Mouse (Mus musculus): ENCODE measurements around the gene Kdsr. TPM values are rescaled to one million over a fixed set of nuclear protein-coding genes. Genes with fewer than 3 reads are reported as not detected.

The Kdsr gene
- total and polyA plus RNA-seq, 3 experiments, result 15.1 to 20.3 TPM; not detected in 1

DNA sequence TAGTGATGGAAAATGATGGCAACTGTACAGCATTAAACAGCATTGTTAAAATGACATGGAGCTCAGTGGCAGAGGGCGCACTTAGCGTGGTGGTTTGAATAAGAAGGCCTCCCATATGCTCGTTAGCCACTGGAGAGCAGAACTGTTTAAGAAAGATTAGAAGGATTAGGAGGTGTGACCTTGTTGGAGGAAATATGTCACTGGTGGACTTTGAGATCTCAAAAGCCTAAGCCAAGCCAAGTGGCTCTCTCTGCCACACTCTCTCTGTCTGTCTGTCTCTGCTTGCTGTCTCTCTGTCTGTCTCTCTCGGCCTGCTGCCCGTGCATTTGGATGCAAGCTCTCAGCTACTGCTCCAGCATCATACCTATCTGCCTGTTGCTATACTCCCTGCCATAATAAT lies 63.1 kb downstream of the Kdsr start:
- Histone ChIP-seq H3K79me2 (ENCODE audit: control insufficient read depth, insufficient read depth, low read length, poor library complexity) (peaks cover 59% of the 10 kb centered on the region), H3K27ac (ENCODE audit: control insufficient read depth, low read depth, low read length) (no peak overlapping the region), H3K4me1 (ENCODE audit: control insufficient read depth in 1 of 2, insufficient read depth in 2 of 2, low read length in 2 of 2) (peaks cover 8 to 9% of the 10 kb centered on the region in 2 experiments; a peak in 3 of 4 replicates), H3K36me3 (ENCODE audit: control insufficient read depth in 1 of 2, insufficient read depth in 2 of 2, low read length in 2 of 2) (peaks cover 2 to 13% of the 10 kb centered on the region in 2 experiments; a peak in 2 of 4 replicates), H3K4me3 (ENCODE audit: control insufficient read depth in 1 of 2, insufficient read depth in 1 of 2, low read depth in 2 of 2, low read length in 2 of 2) (no peak overlapping the region), H3K9ac (ENCODE audit: control insufficient read depth, low read depth, low read length, poor library complexity, severe bottlenecking) (no peak overlapping the region), H3K9me3 (replicated peaks; ENCODE audit: insufficient read depth, low read length) (no peaks in the 10 kb centered on the region), H3K27me3 (ENCODE audit: control insufficient read depth in 1 of 2, insufficient read depth in 2 of 2, low read length in 2 of 2) (no peaks in the 10 kb centered on the region)
- TF ChIP-seq RCOR1 (IDR thresholded peaks at IDR 0.05; ENCODE audit: low read depth, low read length) (no peak), CTCF (IDR thresholded peaks at IDR 0.05 in 2 of 3, conservative IDR thresholded peaks at IDR 0.05 in 1 of 3; ENCODE audit: control insufficient read depth in 1 of 3, insufficient read depth in 1 of 3, low read depth in 2 of 3, low read length in 3 of 3, poor library complexity in 1 of 3, severe bottlenecking in 1 of 3) (no peak), NRF1 (IDR thresholded peaks at IDR 0.05; ENCODE audit: insufficient read depth, low read depth, low read length, poor library complexity, severe bottlenecking) (no peak)
- DNase-seq (ENCODE audit: low read depth, low spot score), result no peak

DNA sequence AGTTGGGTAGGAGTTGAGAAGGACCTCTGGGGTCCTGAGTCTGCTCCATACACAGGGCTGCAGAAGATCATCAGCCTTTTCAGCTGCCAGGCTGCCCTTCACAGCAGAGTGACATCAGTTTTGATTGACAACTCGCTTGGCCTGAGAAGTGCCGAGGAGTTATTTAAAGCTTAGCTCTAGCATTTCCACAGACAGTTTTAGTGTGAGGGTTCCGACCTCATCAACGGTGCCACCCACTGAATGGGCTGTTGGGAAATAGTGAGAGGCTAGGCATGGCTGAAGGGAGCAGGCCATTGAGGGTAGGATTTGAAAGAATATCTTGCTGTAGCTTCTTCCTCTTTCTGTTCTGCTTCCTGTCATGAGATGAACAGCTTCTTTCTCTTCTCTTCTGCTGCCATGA lies 63.9 kb downstream of the Kdsr start:
- Histone ChIP-seq H3K9ac (ENCODE audit: control insufficient read depth, low read depth, low read length, poor library complexity, severe bottlenecking) (no peak overlapping the region), H3K4me1 (ENCODE audit: control insufficient read depth in 1 of 2, insufficient read depth in 2 of 2, low read length in 2 of 2) (peaks cover 8 to 9% of the 10 kb centered on the region in 2 experiments; a peak in 3 of 4 replicates), H3K4me3 (ENCODE audit: control insufficient read depth in 1 of 2, insufficient read depth in 1 of 2, low read depth in 2 of 2, low read length in 2 of 2) (no peak overlapping the region), H3K27ac (ENCODE audit: control insufficient read depth, low read depth, low read length) (no peak overlapping the region), H3K36me3 (ENCODE audit: control insufficient read depth in 1 of 2, insufficient read depth in 2 of 2, low read length in 2 of 2) (peaks cover 2 to 13% of the 10 kb centered on the region in 2 experiments; a peak in 2 of 4 replicates), H3K27me3 (ENCODE audit: control insufficient read depth in 1 of 2, insufficient read depth in 2 of 2, low read length in 2 of 2) (no peaks in the 10 kb centered on the region), H3K79me2 (ENCODE audit: control insufficient read depth, insufficient read depth, low read length, poor library complexity) (peaks cover 57% of the 10 kb centered on the region), H3K9me3 (replicated peaks; ENCODE audit: insufficient read depth, low read length) (no peaks in the 10 kb centered on the region)
- no peak for TF ChIP-seq UBTF (IDR thresholded peaks at IDR 0.05; ENCODE audit: borderline replicate concordance, insufficient read depth, low read depth, low read length)
- no peak for TF ChIP-seq EP300 (IDR thresholded peaks at IDR 0.05; ENCODE audit: low read depth in 1 of 2, low read length in 2 of 2)
- TF ChIP-seq SMC3 (IDR thresholded peaks at IDR 0.05; ENCODE audit: low read depth, low read length), result no peak
- TF ChIP-seq GATA1 (IDR thresholded peaks at IDR 0.05; ENCODE audit: low read depth, low read length), result no peak
- TF ChIP-seq HCFC1 (IDR thresholded peaks at IDR 0.05; ENCODE audit: low read depth, low read length), result no peak
- no peak for TF ChIP-seq NELFE (IDR thresholded peaks at IDR 0.05; ENCODE audit: low read depth, low read length)
- TF ChIP-seq POLR2AphosphoS2 (IDR thresholded peaks at IDR 0.05; ENCODE audit: low read length), result no peak
- no peak for TF ChIP-seq MAFK (IDR thresholded peaks at IDR 0.05; ENCODE audit: borderline replicate concordance, low read depth, low read length)
- no peak for TF ChIP-seq RAD21 (IDR thresholded peaks at IDR 0.05; ENCODE audit: low read depth, low read length)
- no peak for TF ChIP-seq KAT2A (conservative IDR thresholded peaks at IDR 0.05; ENCODE audit: low read depth, low read length)
- TF ChIP-seq E2F4 (IDR thresholded peaks at IDR 0.05; ENCODE audit: borderline replicate concordance, low read depth, low read length), result no peak
- TF ChIP-seq ELF1 (IDR thresholded peaks at IDR 0.05; ENCODE audit: low read depth, low read length), result no peak
- no peak for TF ChIP-seq BHLHE40 (IDR thresholded peaks at IDR 0.05; ENCODE audit: borderline replicate concordance, low read depth, low read length)
- DNase-seq (ENCODE audit: low read depth, low spot score), result peak; percentile 45

Measured in MEL (cell line).